Comparison of ENCODE assay signal across 23 mouse cellular contexts in the genomic region with DNA sequence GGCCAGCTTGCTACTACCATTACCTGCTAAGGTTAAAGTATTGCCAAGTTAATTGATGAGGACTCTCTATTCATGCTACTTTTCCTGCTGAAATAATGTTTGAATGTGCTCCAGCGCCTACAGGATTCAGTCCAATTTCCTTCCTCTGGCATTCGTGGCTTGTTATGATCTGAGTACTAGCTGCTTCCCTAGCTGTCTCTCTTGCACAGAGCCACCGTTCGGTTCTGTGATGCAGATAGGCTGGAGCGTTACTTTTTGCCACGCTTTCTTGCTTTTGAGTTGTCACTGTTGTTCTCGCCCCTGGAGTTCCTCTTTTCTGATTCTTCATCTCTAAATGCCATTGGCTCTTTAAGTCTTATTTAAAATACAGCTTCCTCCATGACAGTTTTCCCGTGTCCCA.
A peak's percentile ranks its signal among the peaks of the same experiment; 100 is the strongest.
DNase-seq lines count a peak whose midpoint lies in the region; ATAC-seq and TF ChIP-seq lines count a peak whose summit lies in the region.
"Had no signal": no experiment of that assay in that cellular context is flagged by ENCODE, and none has a peak within 500 bp of the region (broad histone marks: within the 10 kb centered on the region; RNA-seq: fewer than 3 reads in every experiment).

No protein-coding gene starts in this region.

- WGBS in forebrain, embryonic 16.5 days: 53% methylated on average over 8 of the region's 8 CpGs
- WGBS in forebrain, embryonic 13.5 days: 79% methylated on average over 8 of the region's 8 CpGs

- no peak overlapping the region for H3K4me2 ChIP-seq in forebrain, embryonic 16.5 days (ENCODE audit: low read length)
- no peak overlapping the region for H3K4me2 ChIP-seq in forebrain, embryonic 13.5 days
- H3K4me2 ChIP-seq: hindbrain, embryonic 15.5 days; intestine, embryonic 15.5 days; limb, embryonic 13.5 days; liver, embryonic 12.5 days; midbrain, embryonic 12.5 days had no signal

- peak in 1 of 2 experiments; percentile 63 for DNase-seq in layer of hippocampus, adult 2 months (ENCODE audit: low spot score in 2 of 2)
- DNase-seq in layer of hippocampus, postnatal 14 days (ENCODE audit: low spot score in 2 of 2): no peak
- peak; percentile 29 for DNase-seq in right cerebral cortex, adult 18-20 months
- DNase-seq in right cerebral cortex, postnatal 14 days: no peak
- no peak for DNase-seq in heart, adult 9 months (ENCODE audit: low spot score in 2 of 2)
- DNase-seq: adrenal gland, adult 2 months; cerebellum, adult 9-10 months; heart, postnatal 4 days; kidney, adult 9 months; kidney, postnatal 14 days; lung, adult 18-20 months; lung, postnatal 10 days; thymus, adult 18-20 months; thymus, postnatal 36 days had no signal

- no peak overlapping the region for H3K27ac ChIP-seq in forebrain, embryonic 16.5 days (ENCODE audit: low read length)
- H3K27ac ChIP-seq in forebrain, embryonic 13.5 days: no peak overlapping the region
- peak overlapping the region; percentile 85 for H3K27ac ChIP-seq in layer of hippocampus, adult 2 months
- H3K27ac ChIP-seq: embryonic facial prominence, embryonic 10.5 days; heart, embryonic 10.5 days; hindbrain, embryonic 15.5 days; intestine, embryonic 15.5 days; limb, embryonic 13.5 days; liver, embryonic 12.5 days; midbrain, embryonic 12.5 days had no signal

- H3K27me3 ChIP-seq in forebrain, embryonic 16.5 days (replicated peaks; ENCODE audit: control insufficient read depth, insufficient read depth, low read length): 0 out of 2 replicates have a peak, but pooled peaks cover 2% of the 10 kb centered on the region
- H3K27me3 ChIP-seq in forebrain, embryonic 13.5 days: no peaks in the 10 kb centered on the region
- H3K27me3 ChIP-seq: hindbrain, embryonic 15.5 days; intestine, embryonic 15.5 days; limb, embryonic 13.5 days; liver, embryonic 12.5 days; midbrain, embryonic 12.5 days had no signal

- no peaks in the 10 kb centered on the region for H3K9me3 ChIP-seq in forebrain, embryonic 16.5 days (ENCODE audit: control insufficient read depth, low read length)
- H3K9me3 ChIP-seq in forebrain, embryonic 13.5 days (replicated peaks): no peaks in the 10 kb centered on the region
- H3K9me3 ChIP-seq: embryonic facial prominence, embryonic 10.5 days; heart, embryonic 10.5 days; hindbrain, embryonic 15.5 days; intestine, embryonic 15.5 days; limb, embryonic 13.5 days; liver, embryonic 12.5 days; midbrain, embryonic 12.5 days had no signal

- no peak overlapping the region for H3K9ac ChIP-seq in forebrain, embryonic 16.5 days (replicated peaks; ENCODE audit: low read depth, low read length)
- H3K9ac ChIP-seq in forebrain, embryonic 13.5 days: no peak overlapping the region
- H3K9ac ChIP-seq: hindbrain, embryonic 15.5 days; intestine, embryonic 15.5 days; limb, embryonic 13.5 days; liver, embryonic 12.5 days; midbrain, embryonic 12.5 days had no signal

- 0 out of 2 replicates have a peak, but pooled peaks have one; percentile 37 for ATAC-seq in forebrain, embryonic 16.5 days
- ATAC-seq in forebrain, embryonic 13.5 days: no peak
- ATAC-seq: intestine, embryonic 15.5 days; liver, embryonic 12.5 days had no signal

- TF ChIP-seq CTCF in layer of hippocampus, adult 2 months (conservative IDR thresholded peaks at IDR 0.05): no peak

- H3K36me3 ChIP-seq in forebrain, embryonic 16.5 days (ENCODE audit: control insufficient read depth, insufficient read depth): no peaks in the 10 kb centered on the region
- H3K36me3 ChIP-seq in forebrain, embryonic 13.5 days (ENCODE audit: poor library complexity, severe bottlenecking): no peaks in the 10 kb centered on the region
- H3K36me3 ChIP-seq: embryonic facial prominence, embryonic 10.5 days; heart, embryonic 10.5 days; hindbrain, embryonic 15.5 days; intestine, embryonic 15.5 days; limb, embryonic 13.5 days; liver, embryonic 12.5 days; midbrain, embryonic 12.5 days had no signal

- H3K4me3 ChIP-seq in forebrain, embryonic 16.5 days (replicated peaks; ENCODE audit: low read length): no peak overlapping the region
- no peak overlapping the region for H3K4me3 ChIP-seq in forebrain, embryonic 13.5 days
- H3K4me3 ChIP-seq in layer of hippocampus, adult 2 months: no peak overlapping the region
- H3K4me3 ChIP-seq: embryonic facial prominence, embryonic 10.5 days; heart, embryonic 10.5 days; hindbrain, embryonic 15.5 days; intestine, embryonic 15.5 days; limb, embryonic 13.5 days; liver, embryonic 12.5 days; midbrain, embryonic 12.5 days had no signal

- H3K4me1 ChIP-seq in forebrain, embryonic 16.5 days (replicated peaks; ENCODE audit: control insufficient read depth, insufficient read depth, low read length): peaks cover 11% of the 10 kb centered on the region; the same call in 1 of the 2 replicates
- peaks cover 13% of the 10 kb centered on the region for H3K4me1 ChIP-seq in forebrain, embryonic 13.5 days
- H3K4me1 ChIP-seq: heart, embryonic 10.5 days; intestine, embryonic 15.5 days; liver, embryonic 12.5 days had no signal
